Mouse (Mus musculus) E14TG2a.4 (cell line): Measurements from ENCODE around the gene Klhl8.

Experiments used
- CTCF ChIP-seq: conservative IDR thresholded peaks from 2 replicates; pipeline ENCODE4 v1.5.1; 2014; ENCODE audit warnings: low read length
- NANOG ChIP-seq: IDR thresholded peaks from 2 replicates; pipeline ENCODE4 v1.6.1; 2014; ENCODE audit warnings: borderline replicate concordance, low read length, mixed read lengths

DNA sequence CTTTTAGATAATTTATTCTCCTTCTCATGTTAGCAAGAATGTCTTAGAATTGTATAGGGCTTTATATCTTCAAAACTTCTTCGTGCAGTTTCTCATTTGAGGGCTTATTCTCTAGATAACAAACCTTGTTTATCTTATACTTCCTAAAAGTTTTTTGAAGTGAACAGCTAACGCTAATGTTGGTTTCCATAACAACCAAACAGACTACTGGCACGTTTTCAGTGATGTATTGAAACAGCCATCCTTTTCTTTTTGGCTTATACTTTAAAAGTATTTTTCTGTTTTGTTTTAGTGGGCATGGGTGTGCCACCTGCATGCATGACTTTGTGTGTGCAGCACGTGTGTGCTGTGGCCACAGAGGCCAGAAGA, 95.8 kb downstream of the Klhl8 start:
- TF ChIP-seq CTCF (no peak), NANOG (no peak)
